Mouse (Mus musculus): ENCODE measurements at regions not wholly inside any gene's neighbourhood (a gene's known extent, or its start where the extent isn't known, plus 50 kb on each side); places are given as distances from the start of the nearest gene placed in this dataset.
"Not testable (repeated sequence)": the region's sequence is repeated elsewhere in the genome, so short reads cannot be mapped to it uniquely, and the experiment has no call there.

GRCm38 (mm10) chr6:84318774-84319173 lies 274.9 kb downstream of the Cyp26b1 start:
- no peak for DNase-seq (ENCODE audit: low spot score)

- DNase-seq (ENCODE audit: low spot score), result peak; percentile 19
Measured at GRCm38 (mm10) chr6:84317026-84317425, 276.7 kb downstream of the Cyp26b1 start.

- no peak for DNase-seq (ENCODE audit: low spot score)
Measured at GRCm38 (mm10) chr6:84315175-84315912, 278.4 kb downstream of the Cyp26b1 start.

GRCm38 (mm10) chr6:84313797-84314196 lies 279.9 kb downstream of the Cyp26b1 start:
- no peak for DNase-seq (ENCODE audit: low spot score)

GRCm38 (mm10) chr6:84310635-84311241 lies 283.0 kb downstream of the Cyp26b1 start:
- no peak for DNase-seq (ENCODE audit: low spot score)

GRCm38 (mm10) chr6:84307556-84307955 lies 286.2 kb downstream of the Cyp26b1 start:
- DNase-seq (ENCODE audit: low spot score), result no peak

- DNase-seq (ENCODE audit: low spot score), result no peak
Measured at GRCm38 (mm10) chr6:84306585-84306984, 287.1 kb downstream of the Cyp26b1 start.

GRCm38 (mm10) chr6:84305093-84305492 lies 288.6 kb downstream of the Cyp26b1 start:
- DNase-seq (ENCODE audit: low spot score), result peak; percentile 41

- DNase-seq (ENCODE audit: low spot score), result not testable (repeated sequence)
Measured at GRCm38 (mm10) chr6:84302916-84303315, 290.8 kb downstream of the Cyp26b1 start.

- DNase-seq (ENCODE audit: low spot score), result no peak
Measured at GRCm38 (mm10) chr6:84299936-84300335, 291.5 kb downstream of the Dysf start.

- no peak for DNase-seq (ENCODE audit: low spot score)
Measured at GRCm38 (mm10) chr6:84299146-84299545, 290.8 kb downstream of the Dysf start.

- not testable (repeated sequence) for DNase-seq (ENCODE audit: low spot score)
Measured at GRCm38 (mm10) chr6:84273907-84274306, 265.5 kb downstream of the Dysf start.

GRCm38 (mm10) chr6:84272520-84273311 lies 264.3 kb downstream of the Dysf start:
- DNase-seq (ENCODE audit: low spot score), result peak; percentile 35

GRCm38 (mm10) chr6:84271966-84272365 lies 263.6 kb downstream of the Dysf start:
- no peak for DNase-seq (ENCODE audit: low spot score)

- no peak for DNase-seq (ENCODE audit: low spot score)
Measured at GRCm38 (mm10) chr6:84271441-84271840, 263.1 kb downstream of the Dysf start.

- peak; percentile 64 for DNase-seq (ENCODE audit: low spot score)
Measured at GRCm38 (mm10) chr6:84270518-84271165, 262.3 kb downstream of the Dysf start.

- no peak for DNase-seq (ENCODE audit: low spot score)
Measured at GRCm38 (mm10) chr6:84269478-84269877, 261.1 kb downstream of the Dysf start.

GRCm38 (mm10) chr6:84269023-84269422 lies 260.6 kb downstream of the Dysf start:
- no peak for DNase-seq (ENCODE audit: low spot score)

- no peak for DNase-seq (ENCODE audit: low spot score)
Measured at GRCm38 (mm10) chr6:84268111-84268510, 259.7 kb downstream of the Dysf start.

GRCm38 (mm10) chr6:84267526-84267925 lies 259.1 kb downstream of the Dysf start:
- DNase-seq (ENCODE audit: low spot score), result no peak

GRCm38 (mm10) chr6:84266736-84267135 lies 258.3 kb downstream of the Dysf start:
- peak; percentile 71 for DNase-seq (ENCODE audit: low spot score)

- DNase-seq (ENCODE audit: low spot score), result no peak
Measured at GRCm38 (mm10) chr6:84264681-84265080, 256.3 kb downstream of the Dysf start.
